Mouse (Mus musculus): ENCODE measurements around the gene Slc25a38.

The Slc25a38 gene

DNA sequence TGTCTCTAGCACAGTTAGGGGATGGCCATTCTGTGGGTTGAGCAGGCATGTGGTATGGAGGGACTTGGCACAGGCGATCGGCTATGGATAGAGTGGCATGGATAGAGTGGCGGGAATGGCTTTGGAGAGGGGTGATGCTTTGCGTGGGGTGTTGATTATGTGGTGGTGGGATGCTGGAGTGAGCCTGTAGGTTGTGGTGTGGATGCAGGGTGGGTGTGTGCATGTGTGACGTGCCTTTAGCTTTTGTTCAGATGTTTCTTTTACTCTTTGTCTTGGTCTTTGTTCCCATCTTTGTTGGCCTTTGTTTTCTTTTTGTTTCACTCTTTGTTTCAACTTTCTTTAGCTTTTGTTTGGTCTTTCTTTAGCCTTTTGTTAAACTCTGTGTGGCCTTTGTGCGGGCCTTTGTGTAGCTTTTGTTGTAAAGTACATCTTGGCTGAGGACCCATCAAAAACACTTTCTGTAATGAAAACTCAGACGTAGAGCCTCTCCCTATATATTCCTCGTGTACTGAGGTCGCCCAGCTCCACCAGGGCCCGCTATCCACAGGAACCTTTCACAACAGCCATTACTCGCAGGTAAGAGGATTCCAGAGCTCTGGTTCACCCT is 39.2 kb downstream of the Slc25a38 start, which contains the start of gene Mobp:
TSS of gene Mobp (plus strand) at position 486 of the 607 bp plus-strand sequence.
- DNase-seq: no peak

DNA sequence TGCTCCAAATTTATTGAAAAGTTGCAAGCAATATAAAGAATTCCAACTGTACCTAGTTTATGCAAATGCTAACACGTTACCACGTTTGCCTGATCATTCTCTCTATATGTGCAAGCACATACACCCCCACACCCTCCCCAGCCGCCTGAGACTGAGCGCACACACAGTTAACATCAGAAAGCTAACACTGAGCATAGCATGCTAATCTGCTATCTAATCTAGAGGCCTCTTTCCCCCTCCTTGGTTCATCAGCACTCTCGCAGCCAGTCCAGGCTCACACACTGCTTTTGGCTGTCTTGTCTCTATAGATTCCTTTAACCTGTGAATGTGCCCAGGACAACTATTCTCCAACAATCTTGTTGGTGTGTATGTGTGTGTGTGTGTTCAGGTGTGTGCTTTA is 41.0 kb downstream of the Slc25a38 start:
- no peak for DNase-seq

DNA sequence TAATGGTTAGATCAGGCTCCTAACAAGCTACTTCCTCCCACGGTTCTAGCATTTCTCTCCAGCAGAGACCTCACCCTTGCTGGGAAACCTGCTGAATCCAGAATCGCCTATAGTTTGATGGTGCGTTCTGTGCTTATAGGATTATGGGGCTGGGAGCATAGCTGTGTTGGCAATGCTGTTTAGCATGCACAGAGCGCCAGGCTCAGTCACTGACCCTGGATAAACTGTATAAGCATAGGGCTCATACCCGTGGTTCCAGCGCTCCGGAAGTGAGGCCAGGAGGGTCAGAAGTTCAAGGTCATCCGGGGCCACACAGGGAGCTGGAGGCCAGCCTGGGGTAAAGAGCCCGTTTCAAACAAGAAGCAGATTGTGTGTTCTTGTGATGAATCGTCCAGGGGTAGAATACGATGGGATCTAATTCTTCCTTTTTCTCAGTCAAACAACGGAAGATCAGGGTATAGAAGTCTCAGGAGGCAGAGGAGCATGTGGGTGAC is 41.8 kb downstream of the Slc25a38 start:
- no peak for DNase-seq

DNA sequence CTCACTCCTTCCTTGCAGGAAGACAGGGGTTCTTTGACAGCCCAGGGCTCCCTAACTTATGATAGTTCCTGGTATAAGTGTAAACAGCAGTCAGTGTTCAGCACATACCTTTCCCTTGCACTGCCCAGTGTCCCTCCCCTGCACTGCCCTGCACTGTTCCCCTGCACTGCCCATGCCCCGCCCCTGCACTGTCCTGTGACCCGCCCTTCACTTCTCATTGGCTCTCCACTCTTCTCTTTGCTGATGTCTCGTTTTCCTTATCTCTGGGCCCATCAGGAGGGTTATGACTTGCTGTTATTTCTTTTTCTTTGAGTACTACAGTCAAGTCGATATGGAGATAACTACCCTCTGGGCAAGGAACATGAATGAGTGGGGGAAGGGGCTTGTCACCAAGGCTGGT is 47.9 kb downstream of the Slc25a38 start:
- no peak for DNase-seq

DNA sequence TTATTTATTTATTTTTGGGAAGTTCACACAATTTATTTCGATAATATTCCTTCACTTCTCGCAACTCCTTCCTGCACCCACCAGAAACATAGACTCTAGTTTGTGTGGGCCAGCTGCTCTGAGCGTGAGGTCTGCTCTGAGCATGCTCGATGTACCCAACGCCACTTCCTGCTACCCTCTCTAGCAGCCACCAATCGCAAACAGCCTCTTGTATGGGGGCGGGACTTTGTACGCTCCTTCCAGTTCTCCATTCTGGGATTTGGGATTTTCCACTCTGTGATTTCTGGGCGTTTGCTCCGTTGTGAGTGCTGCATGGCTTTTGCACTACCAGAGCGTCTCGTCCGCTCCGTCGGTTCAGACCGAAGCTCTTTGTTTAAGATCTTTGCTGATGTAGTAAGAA is 53.7 kb downstream of the Slc25a38 start:
- DNase-seq: no peak

DNA sequence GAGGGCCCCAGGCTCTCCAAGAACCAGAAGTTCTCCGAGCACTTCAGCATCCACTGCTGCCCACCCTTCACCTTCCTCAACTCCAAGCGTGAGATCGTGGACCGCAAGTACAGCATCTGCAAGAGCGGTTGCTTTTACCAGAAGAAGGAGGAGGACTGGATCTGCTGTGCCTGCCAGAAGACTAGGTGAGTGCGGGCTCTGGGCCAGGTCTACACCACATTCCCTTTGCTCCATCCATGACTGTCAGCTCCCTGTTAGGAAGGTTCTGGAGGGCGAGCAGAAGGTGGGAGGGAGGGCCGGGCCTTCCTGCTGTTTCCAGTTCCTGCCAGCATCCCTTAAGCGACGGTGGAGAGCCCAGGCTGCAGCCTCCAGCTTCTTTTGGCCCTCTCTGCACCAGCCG is 57.7 kb downstream of the Slc25a38 start:
- DNase-seq: peak; percentile 12 to 30

DNA sequence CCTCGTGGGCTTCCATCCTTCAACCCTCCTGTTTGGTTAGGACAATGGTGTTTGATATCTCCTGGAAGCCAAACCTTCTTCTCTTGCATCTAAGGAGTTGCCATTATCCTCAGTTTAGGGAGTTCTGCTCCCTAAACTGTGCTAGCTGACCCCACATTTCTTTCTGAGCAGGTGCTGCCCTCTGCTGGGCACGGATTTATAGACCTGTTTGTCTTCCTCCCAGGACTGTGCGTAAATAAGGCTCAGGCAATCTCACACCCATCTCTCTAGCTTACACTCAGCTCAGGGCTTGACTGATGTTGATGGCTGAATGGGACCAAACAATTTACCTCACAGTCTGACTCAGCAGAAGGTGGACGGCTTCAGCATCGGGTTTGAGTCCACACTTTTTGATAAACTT is 61.1 kb downstream of the Slc25a38 start:
- DNase-seq: peak; percentile 60 to 67

Data from cerebellum, postnatal 36 days (tissue).